Mouse (Mus musculus) heart, postnatal 36 days (tissue): Measurements from ENCODE around the gene Sdc4. TPM values are rescaled to one million over a fixed set of nuclear protein-coding genes. Genes with fewer than 3 reads are reported as not detected.

Experiments
- DNase-seq, 2 experiments: peaks; one replicate each; pipeline ENCODE4 v3.0.0; 2021 to 2022
- intact Hi-C: fragments of 180-260 bp; cut with DNase I; formaldehyde crosslinking; loops from one replicate; pipeline ENCODE4 v1.15.1; 2025
- total RNA-seq, 2 experiments: library from RNA; stranded (reverse); gene quantifications; 2 replicates each; pipeline ENCODE4 v1.2.3; 2021

Sdc4 gene
- 10 to 100 TPM; 20.6 to 20.7 TPM for total RNA-seq

DNA sequence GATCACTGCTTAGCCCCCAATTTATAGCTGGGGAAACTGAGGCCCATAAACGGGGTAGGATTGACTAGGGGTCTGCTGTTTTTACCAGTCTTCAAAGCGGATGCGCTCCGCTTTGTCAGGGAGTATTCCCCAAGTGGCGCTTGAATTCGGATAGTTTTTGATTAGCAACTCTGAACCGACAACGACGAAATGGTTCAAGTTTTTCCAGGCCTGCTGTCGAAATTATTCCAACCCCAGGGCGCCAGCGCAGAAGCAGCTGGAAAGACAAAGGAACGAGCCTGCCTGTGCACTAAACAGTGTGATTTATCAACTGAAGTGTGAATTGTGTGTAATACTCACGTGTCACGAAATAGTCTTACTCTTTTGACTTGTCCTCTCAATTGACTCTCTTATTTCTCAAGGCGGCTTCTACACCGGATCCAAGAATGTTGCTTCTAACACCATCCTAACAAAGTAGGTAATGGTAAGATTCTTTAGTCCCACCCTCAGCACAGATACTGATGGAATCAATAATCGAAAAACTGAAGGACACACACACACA lies at the start of gene Sdc4:
Sdc4 (minus strand) TSS at position 428 of the 541 bp plus-strand sequence.
- intact Hi-C loops, result no loop called here
- DNase-seq, result peak in 1 of 2 experiments; percentile 49

DNA sequence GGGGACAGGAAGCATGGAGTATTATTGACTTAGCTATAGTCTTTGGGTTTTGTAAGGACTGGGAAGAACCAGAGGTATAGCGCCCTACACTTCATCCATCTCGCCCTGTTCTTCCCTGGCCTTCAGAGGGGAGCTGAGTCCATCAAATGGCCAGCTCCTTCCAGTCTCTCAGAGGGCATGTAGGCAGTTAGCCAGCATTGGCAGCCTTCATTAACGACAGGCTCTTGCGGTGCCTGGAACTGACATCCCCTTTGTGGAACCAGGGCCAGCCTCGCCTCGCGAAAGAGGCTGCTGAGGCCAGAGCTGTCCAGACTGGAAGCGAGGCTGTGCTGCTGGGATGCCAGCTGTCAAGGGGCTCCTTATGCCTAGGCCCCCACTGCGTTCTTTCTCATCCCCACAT lies 44.1 kb upstream of the Sdc4 start:
- intact Hi-C loops, result no loop called here

GRCm38 (mm10) chr2:164487115-164487527 lies 43.4 kb upstream of the Sdc4 start:
- intact Hi-C loops, result no loop called here
- DNase-seq, result no peak

More for the DNA sequence above, 44.1 kb upstream of the Sdc4 start:
- no peak for DNase-seq

DNA sequence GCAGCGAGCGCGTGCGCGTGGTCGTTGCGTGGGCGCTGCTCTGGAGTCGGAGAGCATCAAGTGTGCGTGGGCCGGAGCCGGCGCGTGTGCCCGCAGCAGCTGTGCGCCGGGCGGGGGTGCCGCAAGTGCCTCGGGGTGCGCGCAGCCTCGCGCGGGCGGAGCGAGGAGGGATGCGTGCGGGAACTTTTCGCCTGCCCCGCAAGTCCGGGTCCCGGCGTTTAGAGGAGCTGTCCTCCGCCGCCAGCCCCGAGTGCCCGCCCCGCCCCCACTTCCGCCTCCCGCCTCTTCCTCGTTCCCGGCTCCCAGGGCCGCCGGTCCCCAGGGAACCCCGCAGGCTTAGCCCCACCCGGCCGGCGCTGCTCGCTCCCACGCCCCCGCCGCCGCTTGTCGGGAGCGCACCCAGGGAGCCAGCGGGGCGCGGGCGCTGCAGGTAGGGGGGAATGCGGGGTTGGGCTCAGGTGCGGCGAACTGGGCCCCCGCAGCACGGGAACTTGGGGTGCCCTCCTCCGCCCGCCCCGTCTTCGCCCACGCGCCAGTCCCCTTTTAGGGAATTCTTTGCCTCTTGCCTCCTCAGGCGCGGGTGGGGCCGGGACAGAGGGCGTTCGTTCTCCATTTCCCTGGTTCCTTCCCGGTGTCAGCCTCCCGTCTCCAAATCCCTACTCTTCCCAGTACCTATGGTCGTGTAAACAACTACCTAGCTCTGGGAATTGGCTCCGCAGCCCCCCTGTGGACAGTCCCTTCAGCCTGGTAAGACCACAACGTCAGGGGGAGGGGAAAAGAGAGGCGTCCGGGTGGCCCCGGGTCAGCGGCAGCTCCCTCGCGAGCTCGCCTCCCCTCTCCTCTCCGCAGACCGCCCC lies 42.8 kb upstream of the Sdc4 start:
- intact Hi-C loops, result loop anchor here (1.0 kb wide), 2 partner anchors 25 to 27 kb away; no protein-coding TSS in a partner anchor

GRCm38 (mm10) chr2:164485681-164486257 lies 42.1 kb upstream of the Sdc4 start, which contains the start of gene Dbndd2:
Dbndd2 (plus strand) TSS chr2:164486106.
- DNase-seq, result peak; percentile 59 to 65
- intact Hi-C loops, result loop anchor here (1.0 kb wide), 2 partner anchors 24 to 28 kb away; no protein-coding TSS in a partner anchor

More for the DNA sequence above, 42.8 kb upstream of the Sdc4 start:
- peak; percentile 80 to 85 for DNase-seq

- no peak for DNase-seq
- intact Hi-C loops, result no loop called here
Observed at GRCm38 (mm10) chr2:164473624-164474023, 29.9 kb upstream of the Sdc4 start, which contains the start of gene Trp53tg5. Trp53tg5 (minus strand) TSS chr2:164473724.

DNA sequence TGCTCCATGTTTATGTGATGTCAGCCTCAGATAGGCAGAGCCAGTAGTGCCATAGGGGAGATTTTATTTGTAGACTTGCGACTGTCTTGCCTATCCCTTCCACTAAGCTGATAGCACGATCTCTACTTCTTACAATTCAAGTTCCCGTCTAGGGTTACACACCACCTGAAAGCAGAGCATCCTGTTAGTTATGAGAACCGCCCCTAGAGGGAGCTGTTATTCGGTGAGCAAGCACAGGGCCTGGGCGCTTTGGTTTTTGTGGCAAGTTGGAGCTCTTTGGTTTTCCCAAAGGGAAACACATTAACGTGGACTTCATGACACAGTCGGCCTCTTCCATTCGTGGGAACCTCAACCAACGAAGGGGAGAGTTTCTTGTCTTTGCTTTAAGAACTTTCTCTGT lies 26.6 kb upstream of the Sdc4 start:
- intact Hi-C loops, result loop anchor here (1.0 kb wide), 1 partner anchor 48 kb away; no protein-coding TSS in a partner anchor
- peak; percentile 57 to 63 for DNase-seq

DNA sequence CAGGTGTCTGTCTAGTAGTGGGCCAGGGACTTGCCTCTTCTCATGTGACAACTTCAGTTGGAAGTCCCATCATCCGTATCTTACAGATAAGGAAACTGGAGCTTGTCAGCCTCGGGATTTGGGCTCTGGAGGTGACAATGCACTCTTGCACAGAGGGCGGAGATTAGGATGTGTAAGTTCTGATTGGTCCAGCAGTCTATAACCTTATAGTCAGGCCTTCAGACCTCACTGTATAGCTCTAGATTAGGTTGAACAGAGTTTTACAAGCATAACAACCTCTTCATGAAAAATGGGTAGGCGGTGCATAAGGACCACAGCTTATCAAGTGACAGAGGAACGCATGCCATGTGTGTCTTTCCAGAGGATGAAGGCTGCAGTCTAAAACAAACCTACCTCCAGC lies 23.1 kb upstream of the Sdc4 start:
- no peak for DNase-seq
- intact Hi-C loops, result no loop called here

GRCm38 (mm10) chr2:164465161-164465560 lies 21.5 kb upstream of the Sdc4 start:
- no peak for DNase-seq
- intact Hi-C loops, result no loop called here

DNA sequence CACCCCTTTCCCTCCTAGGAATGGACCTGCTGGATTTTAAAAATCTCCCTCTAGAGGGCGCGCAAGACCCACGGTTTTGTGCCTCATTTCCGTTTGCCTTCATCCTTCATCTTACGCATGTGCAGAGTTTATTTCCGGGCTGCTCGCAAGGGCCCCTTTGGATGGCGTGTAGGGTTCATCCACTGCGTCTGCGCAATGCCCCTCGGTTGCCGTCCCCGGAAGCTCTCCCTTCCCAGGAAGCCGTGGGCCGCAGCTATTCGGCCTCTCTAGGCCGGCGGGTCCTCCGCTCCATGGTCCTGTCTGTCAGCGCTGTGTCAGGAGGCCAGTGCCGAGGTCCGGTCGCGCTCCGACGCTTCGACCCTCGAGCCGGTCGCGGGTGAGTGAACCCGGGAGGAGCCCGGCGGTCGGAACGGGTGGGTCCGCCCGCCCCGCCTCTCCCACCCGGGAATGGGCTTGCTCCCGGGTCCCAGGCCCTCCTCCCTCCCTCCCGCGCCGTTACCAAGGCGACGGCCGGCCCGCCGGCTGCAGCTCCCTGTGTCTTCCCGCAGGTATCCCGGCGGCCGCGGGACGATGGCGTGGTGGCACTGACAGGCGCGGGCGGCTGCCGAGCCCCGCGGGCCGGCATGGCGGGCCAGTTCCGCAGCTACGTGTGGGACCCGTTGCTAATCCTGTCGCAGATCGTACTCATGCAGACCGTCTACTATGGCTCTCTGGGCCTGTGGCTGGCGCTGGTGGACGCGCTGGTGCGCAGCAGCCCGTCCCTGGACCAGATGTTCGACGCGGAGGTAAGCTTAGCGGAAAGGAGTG lies 17.3 kb upstream of the Sdc4 start, which contains the start of gene Gm20458:
Gm20458 (plus strand) TSS at position 223 of the 807 bp plus-strand sequence.
- DNase-seq, result peak; percentile 91 to 93
- intact Hi-C loops, result loop anchor here (1.0 to 2.0 kb wide), 3 partner anchors 25 to 58 kb away; partner anchors contain the start of genes Dbndd2 and Pigt

GRCm38 (mm10) chr2:164458535-164458934 lies 14.8 kb upstream of the Sdc4 start:
- no peak for DNase-seq
- intact Hi-C loops, result no loop called here

- no peak for DNase-seq
- intact Hi-C loops, result no loop called here
Observed at GRCm38 (mm10) chr2:164457942-164458341, 14.3 kb upstream of the Sdc4 start.

GRCm38 (mm10) chr2:164456864-164457300 lies 13.2 kb upstream of the Sdc4 start, which contains the start of gene Sys1:
Sys1 (plus strand) TSS chr2:164456964.
- intact Hi-C loops, result no loop called here
- DNase-seq, result peak in 1 of 2 experiments; percentile 37

GRCm38 (mm10) chr2:164456413-164456812 lies 12.7 kb upstream of the Sdc4 start:
- DNase-seq, result no peak
- intact Hi-C loops, result no loop called here

- intact Hi-C loops, result no loop called here
- peak; percentile 64 to 71 for DNase-seq
Observed at GRCm38 (mm10) chr2:164455421-164456190, 11.9 kb upstream of the Sdc4 start.

DNA sequence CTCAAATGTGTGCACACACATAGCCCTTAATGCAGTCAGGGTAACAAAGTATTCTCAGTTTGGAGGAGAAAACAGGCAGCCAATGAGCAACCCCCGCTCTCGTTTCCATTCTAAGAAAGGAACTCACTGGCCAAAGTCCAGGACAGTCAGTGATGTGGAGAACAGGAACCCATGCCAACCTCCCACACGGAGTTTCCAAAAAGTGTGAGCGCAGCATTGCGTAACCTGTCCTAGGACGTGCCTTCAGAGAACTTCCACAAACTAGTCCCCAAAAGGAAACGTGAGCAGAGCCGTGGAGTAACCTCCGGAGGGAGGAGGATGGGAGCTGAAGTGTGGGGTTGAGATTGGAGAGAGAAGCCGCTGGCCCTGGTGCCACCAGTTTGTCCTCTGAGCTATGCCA lies 11.2 kb upstream of the Sdc4 start:
- intact Hi-C loops, result no loop called here
- DNase-seq, result peak; percentile 81 to 85

- intact Hi-C loops, result no loop called here
- DNase-seq, result no peak
Observed at GRCm38 (mm10) chr2:164453887-164454500, 10.3 kb upstream of the Sdc4 start.

GRCm38 (mm10) chr2:164453047-164453757 lies 9.5 kb upstream of the Sdc4 start:
- intact Hi-C loops, result no loop called here

More at GRCm38 (mm10) chr2:164453047-164453757, 9.5 kb upstream of the Sdc4 start:
- peak in 1 of 2 experiments; percentile 34 for DNase-seq
